Mouse (Mus musculus): ENCODE results near the gene Ccdc34. TPM values are rescaled to one million over a fixed set of nuclear protein-coding genes. Genes with fewer than 3 reads are reported as not detected.

The Ccdc34 gene
- polyA plus RNA-seq, 1 experiment from 2014 or later: 38.7 TPM

DNA sequence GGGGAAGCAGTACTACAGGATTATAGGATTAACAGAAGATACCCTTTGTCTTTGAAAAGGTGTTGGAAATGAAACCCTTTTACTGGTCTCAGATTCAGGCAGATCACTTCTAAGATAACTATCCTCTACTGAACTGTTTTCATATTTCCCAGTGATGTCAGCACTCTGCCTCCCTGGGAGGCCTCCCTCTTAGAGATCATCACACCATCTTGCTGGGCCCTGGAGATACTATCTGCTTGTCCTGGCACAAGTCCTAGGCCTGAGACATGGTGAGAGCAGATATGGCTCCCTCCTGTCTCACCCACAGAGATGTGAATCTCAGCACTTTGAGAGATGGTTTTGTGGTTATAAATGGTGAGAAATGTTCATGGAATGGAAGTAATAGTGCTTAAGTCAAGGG is 131.6 kb downstream of the Ccdc34 start:
- ATAC-seq (ENCODE audit: low read depth): no peak
- Histone ChIP-seq H3K27me3 (ENCODE audit: control insufficient read depth, insufficient read depth, low read depth, low read length) (no peaks in the 10 kb centered on the region), H3K27ac (ENCODE audit: low read length) (no peak overlapping the region), H3K4me3 (ENCODE audit: low read length) (no peak overlapping the region), H3K9ac (ENCODE audit: low read length) (no peak overlapping the region), H3K9me3 (ENCODE audit: control insufficient read depth, low read length) (no peaks in the 10 kb centered on the region), H3K36me3 (ENCODE audit: control insufficient read depth, insufficient read depth, low read length) (no peaks in the 10 kb centered on the region), H3K4me1 (replicated peaks; ENCODE audit: control insufficient read depth, insufficient read depth, low read length) (no peaks in the 10 kb centered on the region), H3K4me2 (ENCODE audit: low read depth, low read length) (no peak overlapping the region)

DNA sequence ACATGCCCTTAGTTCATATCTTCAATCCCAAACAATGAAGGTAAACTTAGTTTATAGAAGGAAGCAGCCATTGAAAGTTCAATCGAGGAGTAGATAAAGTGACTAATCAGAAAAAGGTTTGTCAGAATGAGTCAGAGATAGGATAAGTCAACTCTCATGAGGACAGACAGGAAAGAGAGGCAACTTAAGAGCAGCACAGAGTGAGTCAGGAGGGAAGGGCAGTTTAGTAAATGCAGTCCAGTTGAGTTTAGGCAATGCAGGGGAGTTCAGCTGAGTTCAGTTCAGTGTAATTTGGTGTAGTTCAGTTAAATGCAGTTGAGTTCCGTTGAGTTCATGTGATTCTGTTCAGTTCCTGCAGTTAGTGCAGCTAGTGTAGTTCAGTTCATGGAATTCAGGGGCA is 138.7 kb downstream of the Ccdc34 start:
- H3K27me3 ChIP-seq (ENCODE audit: control insufficient read depth, insufficient read depth, low read depth, low read length): no peaks in the 10 kb centered on the region
- no peak overlapping the region for H3K4me2 ChIP-seq (ENCODE audit: low read depth, low read length)
- ATAC-seq (ENCODE audit: low read depth): no peak
- H3K9me3 ChIP-seq (ENCODE audit: control insufficient read depth, low read length): no peaks in the 10 kb centered on the region
- H3K9ac ChIP-seq (ENCODE audit: low read length): no peak overlapping the region
- H3K36me3 ChIP-seq (ENCODE audit: control insufficient read depth, insufficient read depth, low read length): no peaks in the 10 kb centered on the region
- no peaks in the 10 kb centered on the region for H3K4me1 ChIP-seq (replicated peaks; ENCODE audit: control insufficient read depth, insufficient read depth, low read length)
- no peak overlapping the region for H3K4me3 ChIP-seq (ENCODE audit: low read length)
- no peak overlapping the region for H3K27ac ChIP-seq (ENCODE audit: low read length)
- 71% methylated on average over 2 of the region's 2 CpGs for WGBS

DNA sequence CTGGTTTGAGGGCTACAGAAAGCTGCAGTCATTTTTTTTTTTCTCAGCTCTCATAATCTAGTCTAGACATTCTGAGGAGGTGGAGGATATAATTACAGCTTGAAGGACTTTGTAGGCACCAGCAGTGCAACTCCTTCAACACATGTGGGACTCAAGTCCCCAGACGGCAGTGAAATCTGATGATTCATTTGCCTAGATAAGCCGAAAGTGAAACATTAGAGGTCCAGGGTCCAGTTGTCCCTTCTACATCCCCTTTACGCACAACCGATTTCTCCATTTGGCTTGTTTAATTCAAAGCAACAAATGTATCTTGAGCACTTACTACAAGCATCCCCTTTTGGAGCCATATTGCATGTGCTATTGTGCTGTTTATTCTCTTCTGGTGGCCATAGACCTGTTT is 147.4 kb downstream of the Ccdc34 start:
- no peaks in the 10 kb centered on the region for H3K9me3 ChIP-seq (ENCODE audit: control insufficient read depth, low read length)
- 73% methylated on average over 4 of the region's 4 CpGs for WGBS
- H3K9ac ChIP-seq (ENCODE audit: low read length): no peak overlapping the region
- no peak overlapping the region for H3K4me3 ChIP-seq (ENCODE audit: low read length)
- no peaks in the 10 kb centered on the region for H3K4me1 ChIP-seq (replicated peaks; ENCODE audit: control insufficient read depth, insufficient read depth, low read length)
- no peaks in the 10 kb centered on the region for H3K36me3 ChIP-seq (ENCODE audit: control insufficient read depth, insufficient read depth, low read length)
- no peak for ATAC-seq (ENCODE audit: low read depth)
- H3K27me3 ChIP-seq (ENCODE audit: control insufficient read depth, insufficient read depth, low read depth, low read length): no peaks in the 10 kb centered on the region
- H3K4me2 ChIP-seq (ENCODE audit: low read depth, low read length): no peak overlapping the region
- H3K27ac ChIP-seq (ENCODE audit: low read length): no peak overlapping the region

DNA sequence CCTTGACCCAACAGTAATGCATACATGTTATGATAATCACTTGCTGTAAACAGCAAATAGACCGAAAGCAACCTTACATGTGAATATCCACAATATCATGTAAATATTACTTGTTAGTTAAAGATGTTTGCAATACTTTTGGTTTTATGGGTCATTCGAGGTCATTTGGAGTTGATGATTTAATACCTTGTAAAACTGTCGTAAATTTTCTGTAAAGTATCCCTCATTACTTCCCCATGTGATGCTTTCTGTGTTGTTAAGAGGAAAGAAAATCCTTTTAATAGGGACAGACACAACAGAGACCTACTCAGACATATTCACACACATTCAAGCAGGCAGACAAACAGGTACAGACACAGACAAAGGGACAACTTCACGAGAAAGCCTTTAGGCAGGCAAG is 150.1 kb downstream of the Ccdc34 start:
- no peak overlapping the region for H3K27ac ChIP-seq (ENCODE audit: low read length)
- ATAC-seq (ENCODE audit: low read depth): no peak
- WGBS: 64% methylated on average over 4 of the region's 4 CpGs
- H3K4me1 ChIP-seq (replicated peaks; ENCODE audit: control insufficient read depth, insufficient read depth, low read length): no peaks in the 10 kb centered on the region
- no peak overlapping the region for H3K4me2 ChIP-seq (ENCODE audit: low read depth, low read length)
- H3K4me3 ChIP-seq (ENCODE audit: low read length): no peak overlapping the region
- no peaks in the 10 kb centered on the region for H3K9me3 ChIP-seq (ENCODE audit: control insufficient read depth, low read length)
- H3K36me3 ChIP-seq (ENCODE audit: control insufficient read depth, insufficient read depth, low read length): no peaks in the 10 kb centered on the region
- H3K27me3 ChIP-seq (ENCODE audit: control insufficient read depth, insufficient read depth, low read depth, low read length): no peaks in the 10 kb centered on the region
- no peak overlapping the region for H3K9ac ChIP-seq (ENCODE audit: low read length)

DNA sequence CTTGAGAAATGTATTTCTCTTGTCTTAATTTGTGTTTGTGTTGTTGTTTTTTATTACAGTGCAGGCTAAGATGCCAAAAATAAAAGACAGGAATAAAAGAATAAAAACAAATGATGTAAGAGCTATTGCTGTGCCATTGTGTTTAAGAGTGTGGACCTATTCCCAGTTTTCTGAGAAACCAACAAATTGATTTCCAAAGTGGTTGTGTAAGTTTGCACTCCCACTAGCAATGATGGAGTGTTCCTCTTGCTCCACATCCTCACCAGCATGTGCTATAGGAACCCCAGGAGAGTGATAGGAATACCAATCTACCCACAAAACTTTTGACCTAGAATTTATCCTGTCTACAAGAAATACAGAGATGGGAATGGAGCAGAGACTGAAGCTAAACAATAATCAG is 150.7 kb downstream of the Ccdc34 start:
- no peak overlapping the region for H3K4me2 ChIP-seq (ENCODE audit: low read depth, low read length)
- H3K27ac ChIP-seq (ENCODE audit: low read length): no peak overlapping the region
- no peak for ATAC-seq (ENCODE audit: low read depth)
- H3K36me3 ChIP-seq (ENCODE audit: control insufficient read depth, insufficient read depth, low read length): no peaks in the 10 kb centered on the region
- no peaks in the 10 kb centered on the region for H3K27me3 ChIP-seq (ENCODE audit: control insufficient read depth, insufficient read depth, low read depth, low read length)
- H3K9ac ChIP-seq (ENCODE audit: low read length): no peak overlapping the region
- no peak overlapping the region for H3K4me3 ChIP-seq (ENCODE audit: low read length)
- no peaks in the 10 kb centered on the region for H3K9me3 ChIP-seq (ENCODE audit: control insufficient read depth, low read length)
- H3K4me1 ChIP-seq (replicated peaks; ENCODE audit: control insufficient read depth, insufficient read depth, low read length): no peaks in the 10 kb centered on the region

DNA sequence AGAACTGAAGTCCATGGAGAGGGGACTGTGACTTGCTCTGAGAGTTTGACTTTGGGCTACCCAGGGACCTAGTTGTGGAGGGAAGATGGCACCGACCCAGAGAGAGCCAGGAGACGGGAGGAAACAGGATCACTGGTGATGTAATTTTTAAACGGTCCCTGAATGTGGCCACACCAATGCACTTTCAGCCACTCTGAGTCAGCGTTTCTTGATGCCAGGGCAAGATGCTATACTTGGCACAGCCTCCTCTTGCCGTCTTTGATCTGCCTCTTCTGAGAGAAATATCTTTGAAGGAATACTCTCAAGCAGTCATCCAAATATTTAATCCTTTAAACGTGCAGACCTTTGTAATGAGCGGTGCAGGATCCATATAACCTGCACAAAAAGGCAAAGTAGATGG is 154.8 kb downstream of the Ccdc34 start:
- Histone ChIP-seq H3K27me3 (ENCODE audit: control insufficient read depth, insufficient read depth, low read depth, low read length) (peaks cover 5% of the 10 kb centered on the region), H3K4me1 (replicated peaks; ENCODE audit: control insufficient read depth, insufficient read depth, low read length) (peaks cover 8% of the 10 kb centered on the region), H3K27ac (ENCODE audit: low read length) (no peak overlapping the region), H3K9me3 (ENCODE audit: control insufficient read depth, low read length) (no peaks in the 10 kb centered on the region), H3K4me2 (ENCODE audit: low read depth, low read length) (no peak overlapping the region), H3K36me3 (ENCODE audit: control insufficient read depth, insufficient read depth, low read length) (no peaks in the 10 kb centered on the region), H3K4me3 (ENCODE audit: low read length) (no peak overlapping the region), H3K9ac (ENCODE audit: low read length) (no peak overlapping the region)
- 48% methylated on average over 7 of the region's 7 CpGs for WGBS
- ATAC-seq (ENCODE audit: low read depth): no peak

DNA sequence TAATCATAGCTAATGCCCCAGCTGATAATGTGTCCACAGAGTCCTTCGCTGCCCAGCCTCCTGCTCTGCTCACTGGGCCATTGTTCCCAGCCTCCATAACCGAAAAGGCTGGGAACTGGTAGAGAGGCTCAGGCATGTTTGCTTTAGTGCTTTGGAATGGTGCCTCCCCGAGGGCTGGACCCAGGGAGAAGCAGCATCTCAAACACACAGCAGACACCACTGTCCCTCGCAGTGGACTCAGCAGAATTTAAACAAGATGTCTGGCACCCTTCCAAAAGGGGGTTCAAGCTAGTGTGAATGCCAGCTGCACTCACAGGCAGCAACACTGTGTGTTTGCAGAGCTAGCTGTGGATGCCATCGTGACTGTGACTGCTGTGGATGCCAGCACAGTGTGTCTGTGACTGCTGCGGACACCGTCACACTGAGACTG is 156.2 kb downstream of the Ccdc34 start:
- ATAC-seq (ENCODE audit: low read depth): peak; percentile 77
- H3K27ac ChIP-seq (ENCODE audit: low read length): no peak overlapping the region
- no peaks in the 10 kb centered on the region for H3K36me3 ChIP-seq (ENCODE audit: control insufficient read depth, insufficient read depth, low read length)
- H3K4me2 ChIP-seq (ENCODE audit: low read depth, low read length): no peak overlapping the region
- WGBS: 23% methylated on average over 7 of the region's 7 CpGs
- no peak overlapping the region for H3K4me3 ChIP-seq (ENCODE audit: low read length)
- no peaks in the 10 kb centered on the region for H3K9me3 ChIP-seq (ENCODE audit: control insufficient read depth, low read length)
- H3K9ac ChIP-seq (ENCODE audit: low read length): no peak overlapping the region
- H3K4me1 ChIP-seq (replicated peaks; ENCODE audit: control insufficient read depth, insufficient read depth, low read length): peaks cover 11% of the 10 kb centered on the region
- H3K27me3 ChIP-seq (ENCODE audit: control insufficient read depth, insufficient read depth, low read depth, low read length): peaks cover 5% of the 10 kb centered on the region

DNA sequence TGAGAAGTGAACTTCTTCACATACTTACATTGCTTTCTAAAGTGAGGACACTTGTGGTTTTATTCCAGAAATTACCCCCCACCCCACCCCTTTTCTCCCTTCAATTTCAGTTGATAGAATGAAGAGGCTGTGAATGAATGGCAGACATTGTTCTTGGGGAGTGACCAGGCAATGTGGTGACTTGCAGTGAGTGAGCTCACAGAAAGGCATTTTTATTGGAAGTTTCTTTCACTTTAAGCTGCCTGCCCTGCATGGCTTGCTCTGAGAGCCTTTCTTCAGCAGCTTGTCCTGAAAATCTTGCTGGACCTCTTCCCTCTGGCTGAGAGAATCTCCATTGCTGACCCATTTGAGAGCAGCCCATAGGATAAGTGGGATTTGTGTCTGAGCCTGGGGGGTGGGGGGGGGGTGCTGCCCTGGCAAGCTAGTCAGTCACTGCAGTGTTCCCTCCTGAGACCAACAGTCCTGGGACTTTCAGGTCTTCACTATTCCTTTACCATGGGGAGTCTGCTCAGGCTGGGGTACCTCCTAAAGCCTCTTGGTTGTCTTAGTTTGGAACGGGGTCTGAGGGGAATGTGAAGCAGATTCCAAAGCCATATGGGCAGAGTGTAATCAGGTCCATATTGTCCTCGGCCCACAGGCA is 159.3 kb downstream of the Ccdc34 start:
- Histone ChIP-seq H3K36me3 (ENCODE audit: control insufficient read depth, insufficient read depth, low read length) (no peaks in the 10 kb centered on the region), H3K4me1 (replicated peaks; ENCODE audit: control insufficient read depth, insufficient read depth, low read length) (peaks cover 18% of the 10 kb centered on the region), H3K9ac (ENCODE audit: low read length) (no peak overlapping the region), H3K4me3 (ENCODE audit: low read length) (no peak overlapping the region), H3K4me2 (ENCODE audit: low read depth, low read length) (no peak overlapping the region), H3K27me3 (ENCODE audit: control insufficient read depth, insufficient read depth, low read depth, low read length) (peaks cover 11% of the 10 kb centered on the region), H3K27ac (ENCODE audit: low read length) (no peak overlapping the region), H3K9me3 (ENCODE audit: control insufficient read depth, low read length) (no peaks in the 10 kb centered on the region)
- no peak for ATAC-seq (ENCODE audit: low read depth)
- WGBS: 34% methylated on average over 2 of the region's 2 CpGs

DNA sequence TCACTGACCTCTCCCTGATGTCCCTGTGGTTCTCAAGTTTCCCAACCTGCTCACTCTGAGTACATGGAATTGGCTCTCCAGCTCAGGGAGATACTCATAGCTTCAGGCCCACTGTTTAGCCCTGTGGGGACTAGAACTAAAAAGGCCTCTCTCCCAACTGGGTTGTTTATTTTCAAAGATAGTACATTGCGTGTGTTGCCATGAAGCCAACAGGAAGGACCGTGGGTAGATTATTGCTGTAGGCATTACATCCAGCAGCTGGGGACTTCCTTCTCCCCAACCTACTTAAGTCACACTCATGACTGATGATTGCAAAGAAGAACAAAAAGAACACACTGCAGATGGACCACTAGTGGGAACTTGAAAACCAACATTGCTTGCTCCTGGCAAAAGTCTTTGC is 159.8 kb downstream of the Ccdc34 start:
- ATAC-seq (ENCODE audit: low read depth): no peak
- Histone ChIP-seq H3K27ac (ENCODE audit: low read length) (no peak overlapping the region), H3K4me3 (ENCODE audit: low read length) (no peak overlapping the region), H3K9ac (ENCODE audit: low read length) (no peak overlapping the region), H3K9me3 (ENCODE audit: control insufficient read depth, low read length) (no peaks in the 10 kb centered on the region), H3K27me3 (ENCODE audit: control insufficient read depth, insufficient read depth, low read depth, low read length) (peaks cover 16% of the 10 kb centered on the region), H3K4me1 (replicated peaks; ENCODE audit: control insufficient read depth, insufficient read depth, low read length) (peaks cover 20% of the 10 kb centered on the region), H3K4me2 (ENCODE audit: low read depth, low read length) (no peak overlapping the region), H3K36me3 (ENCODE audit: control insufficient read depth, insufficient read depth, low read length) (no peaks in the 10 kb centered on the region)
- WGBS: 33% methylated on average over 2 of the region's 2 CpGs

DNA sequence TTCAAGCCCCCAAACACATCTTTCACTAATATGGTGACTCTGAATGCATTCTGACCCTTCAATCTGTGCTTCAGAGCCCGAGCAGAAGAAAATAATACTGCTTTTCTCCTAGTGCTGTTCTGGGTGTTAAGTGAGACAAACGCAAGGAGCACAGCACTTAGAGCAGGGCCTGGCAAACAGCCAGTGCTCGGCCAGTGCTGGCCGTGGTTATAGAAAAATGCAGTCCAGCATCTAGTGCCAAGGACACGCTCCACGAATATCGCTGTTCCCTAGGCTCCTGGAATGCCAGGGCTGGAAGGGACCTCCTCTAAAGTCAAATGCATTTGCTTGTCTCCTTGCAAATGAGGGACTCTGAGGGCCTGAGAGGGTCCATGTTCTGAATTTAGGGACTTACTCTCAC is 160.3 kb downstream of the Ccdc34 start:
- H3K27ac ChIP-seq (ENCODE audit: low read length): no peak overlapping the region
- H3K9me3 ChIP-seq (ENCODE audit: control insufficient read depth, low read length): no peaks in the 10 kb centered on the region
- WGBS: 17% methylated on average over 7 of the region's 7 CpGs
- ATAC-seq (ENCODE audit: low read depth): peak; percentile 42; the same call in 1 of the 2 replicates
- H3K4me2 ChIP-seq (ENCODE audit: low read depth, low read length): no peak overlapping the region
- peaks cover 21% of the 10 kb centered on the region for H3K27me3 ChIP-seq (ENCODE audit: control insufficient read depth, insufficient read depth, low read depth, low read length)
- peaks cover 20% of the 10 kb centered on the region for H3K4me1 ChIP-seq (replicated peaks; ENCODE audit: control insufficient read depth, insufficient read depth, low read length)
- no peak overlapping the region for H3K4me3 ChIP-seq (ENCODE audit: low read length)
- H3K9ac ChIP-seq (ENCODE audit: low read length): no peak overlapping the region
- no peaks in the 10 kb centered on the region for H3K36me3 ChIP-seq (ENCODE audit: control insufficient read depth, insufficient read depth, low read length)
